7 mouse cellular contexts compared by ENCODE assay signal in the genomic region with DNA sequence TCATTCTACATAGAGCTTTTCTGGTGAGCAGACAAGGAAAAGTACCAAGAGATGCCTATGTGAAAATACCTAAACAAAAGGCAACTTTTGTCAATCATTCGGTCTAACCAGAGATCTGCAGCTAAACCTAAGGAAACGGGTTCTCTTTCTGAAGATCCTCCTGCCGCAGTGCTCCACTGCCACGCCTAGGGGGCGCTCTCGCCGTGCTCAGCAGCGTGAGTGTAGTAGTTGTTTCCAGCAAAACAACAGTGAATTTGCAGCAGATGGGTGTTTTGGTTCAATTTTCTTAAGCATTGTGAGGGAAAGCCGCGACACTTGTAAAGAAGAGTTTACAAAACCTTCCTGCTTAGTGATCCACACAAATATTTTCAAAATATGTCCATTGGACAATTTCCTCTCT.
DNase-seq lines count a peak whose midpoint lies in the region; ATAC-seq and TF ChIP-seq lines count a peak whose summit lies in the region.

No protein-coding gene starts in this region.

- H3K27ac ChIP-seq in ES-E14 (ENCODE audit: insufficient read depth, low read depth, low read length, poor library complexity, severe bottlenecking), result no peak overlapping the region
- H3K27ac ChIP-seq in midbrain, embryonic 10.5 days (replicated peaks), result peak overlapping the region; percentile 81
- H3K27ac ChIP-seq in stomach, postnatal 0 days (replicated peaks), result no peak overlapping the region

- TF ChIP-seq EP300 in stomach, postnatal 0 days (optimal IDR thresholded peaks at IDR 0.05), result no peak

- no peaks in the 10 kb centered on the region for H3K4me1 ChIP-seq in ES-E14 (ENCODE audit: control insufficient read depth in 2 of 2, insufficient read depth in 2 of 2, low read length in 2 of 2, poor library complexity in 1 of 2)
- peaks cover 28% of the 10 kb centered on the region for H3K4me1 ChIP-seq in midbrain, embryonic 10.5 days
- H3K4me1 ChIP-seq in stomach, postnatal 0 days (replicated peaks; ENCODE audit: control insufficient read depth, insufficient read depth), result no peaks in the 10 kb centered on the region

- TF ChIP-seq CTCF in stomach, postnatal 0 days (IDR thresholded peaks at IDR 0.05; ENCODE audit: low read depth), result peak; percentile 88

- H3K36me3 ChIP-seq in ES-E14 (ENCODE audit: control insufficient read depth, insufficient read depth, low read length, poor library complexity, severe bottlenecking), result no peaks in the 10 kb centered on the region
- H3K36me3 ChIP-seq in midbrain, embryonic 10.5 days, result no peaks in the 10 kb centered on the region
- H3K36me3 ChIP-seq in stomach, postnatal 0 days (ENCODE audit: control insufficient read depth, insufficient read depth, low read length), result no peaks in the 10 kb centered on the region

- 8% methylated on average over 10 of the region's 10 CpGs for WGBS in midbrain, embryonic 10.5 days
- 12% methylated on average over 10 of the region's 10 CpGs for WGBS in stomach, postnatal 0 days

- no peaks in the 10 kb centered on the region for H3K9me3 ChIP-seq in ES-E14 (ENCODE audit: control insufficient read depth, insufficient read depth, low read depth, low read length)
- no peaks in the 10 kb centered on the region for H3K9me3 ChIP-seq in midbrain, embryonic 10.5 days (replicated peaks)
- H3K9me3 ChIP-seq in stomach, postnatal 0 days (ENCODE audit: control insufficient read depth, low read length), result no peaks in the 10 kb centered on the region

- no peak for ATAC-seq in stomach, postnatal 0 days (ENCODE audit: low FRiP score, low TSS enrichment)

- DNase-seq in 3T3-L1 (ENCODE audit: low read depth, low spot score) (peak; percentile 5), ES-E14 (ENCODE audit: low read depth, low spot score) (peak; percentile 35)
- DNase-seq in cerebellum, adult 9-11 months, result peak; percentile 23
- peak; percentile 12 to 79 for DNase-seq in frontal cortex, postnatal 14 days (ENCODE audit: low spot score in 2 of 2)
- peak; percentile 8 for DNase-seq in left cerebral cortex, adult 11 months (ENCODE audit: low spot score)
- DNase-seq in midbrain, embryonic 10.5 days (ENCODE audit: low spot score), result peak; percentile 69
- DNase-seq in stomach, postnatal 0 days (ENCODE audit: low spot score), result peak; percentile 51

- H3K4me2 ChIP-seq in stomach, postnatal 0 days (replicated peaks; ENCODE audit: low read depth), result peak overlapping the region; percentile 20; the same call in 1 of the 2 replicates

- no peak overlapping the region for H3K9ac ChIP-seq in ES-E14 (ENCODE audit: insufficient read depth, low read depth, low read length, poor library complexity, severe bottlenecking)
- no peak overlapping the region for H3K9ac ChIP-seq in stomach, postnatal 0 days (ENCODE audit: low read length)

- in situ Hi-C loops in ES-E14 (cut with MboI; ENCODE audit: low sequenced_read_pairs in 2 of 2, unreplicated experiment in 2 of 2), result no loop called here

- no peaks in the 10 kb centered on the region for H3K27me3 ChIP-seq in midbrain, embryonic 10.5 days (ENCODE audit: low read depth, poor library complexity, severe bottlenecking)
- H3K27me3 ChIP-seq in stomach, postnatal 0 days (ENCODE audit: control insufficient read depth, insufficient read depth, low read length), result no peaks in the 10 kb centered on the region

- H3K4me3 ChIP-seq in ES-E14 (ENCODE audit: insufficient read depth in 1 of 2, low read depth in 1 of 2, low read length in 2 of 2, poor library complexity in 1 of 2, severe bottlenecking in 1 of 2), result no peak overlapping the region
- H3K4me3 ChIP-seq in midbrain, embryonic 10.5 days, result no peak overlapping the region
- no peak overlapping the region for H3K4me3 ChIP-seq in stomach, postnatal 0 days (ENCODE audit: low read depth, low read length)

TF ChIP-seq in ES-E14, 5 proteins besides CTCF, POLR2A, EP300 and RAD21:
- TF ChIP-seq ZC3H11A (IDR thresholded peaks at IDR 0.05; ENCODE audit: borderline replicate concordance, low read depth, low read length) (peak; percentile 52; the same call in 1 of the 2 replicates), HCFC1 (IDR thresholded peaks at IDR 0.05; ENCODE audit: borderline replicate concordance, insufficient read depth, low read length) (no peak)

Comparison
In these comparisons a context has a peak if more than half of its experiments do, and no peak if none do; other contexts are left out.
1. DNase-seq: peak in every context shown above with its lines; median percentile 69 in midbrain, embryonic 10.5 days; 51 in stomach, postnatal 0 days; 46 in frontal cortex, postnatal 14 days; 35 in ES-E14; 23 in cerebellum, adult 9-11 months; 8 in left cerebral cortex, adult 11 months; 5 in 3T3-L1.